Mouse (Mus musculus) thymus, postnatal 4 days (tissue): Measurements from ENCODE around the gene Islr.

Experiments
- DNase-seq: peaks from one replicate; pipeline ENCODE4 v3.0.0; 2021

The Islr gene

GRCm38 (mm10) chr9:58196610-58197567 lies 7.2 kb downstream of the Islr start:
- DNase-seq, result peak; percentile 23

- no peak for DNase-seq
Measured at GRCm38 (mm10) chr9:58196141-58196540, 8.0 kb downstream of the Islr start.

GRCm38 (mm10) chr9:58195671-58196070 lies 8.4 kb downstream of the Islr start:
- no peak for DNase-seq

DNA sequence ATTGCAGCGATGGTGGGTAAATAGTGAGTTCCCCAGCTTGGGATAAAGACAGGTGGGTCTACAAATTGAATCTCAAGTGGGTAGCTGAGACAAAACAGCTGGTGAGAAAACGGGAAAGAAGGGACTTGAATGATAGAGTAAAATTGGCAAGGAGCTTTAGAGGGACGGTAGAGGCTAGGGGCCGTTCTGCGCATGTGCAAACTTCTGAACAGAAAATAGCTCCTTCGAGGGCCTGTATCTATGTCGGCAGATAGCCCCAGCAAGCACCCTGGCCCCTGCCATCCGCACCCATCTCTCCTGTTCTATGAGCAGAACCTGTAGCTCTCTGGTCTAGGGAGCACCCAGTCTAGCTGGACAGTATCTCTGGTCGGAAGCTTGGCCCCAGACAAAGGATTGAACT lies 9.9 kb downstream of the Islr start:
- no peak for DNase-seq

DNA sequence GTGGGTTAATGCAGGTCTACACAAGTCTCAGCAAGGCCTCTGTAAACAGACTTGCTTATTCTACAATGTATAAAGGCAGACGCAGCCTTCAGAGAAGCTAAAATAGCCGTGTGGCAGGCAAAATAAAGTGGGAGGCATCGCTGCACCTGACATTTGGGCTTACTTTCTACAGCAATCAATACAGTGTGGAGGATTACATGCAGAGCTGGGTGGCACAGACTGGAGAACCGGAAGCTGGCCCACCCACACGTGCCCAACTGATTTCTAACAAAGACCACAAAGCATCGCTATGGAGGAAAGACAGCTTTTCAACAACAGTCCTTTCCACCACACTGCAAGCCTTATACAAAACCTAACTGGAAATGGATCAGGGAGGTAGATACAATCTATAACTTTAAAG lies 19.6 kb downstream of the Islr start:
- DNase-seq, result peak; percentile 30

GRCm38 (mm10) chr9:58179390-58179789 lies 24.7 kb downstream of the Islr start:
- DNase-seq, result no peak

- no peak for DNase-seq
Measured at GRCm38 (mm10) chr9:58177165-58177564, 26.9 kb downstream of the Islr start.

GRCm38 (mm10) chr9:58175745-58176487 lies 28.2 kb downstream of the Islr start:
- no peak for DNase-seq

- no peak for DNase-seq
Measured at GRCm38 (mm10) chr9:58174818-58175251, 29.3 kb downstream of the Islr start.

GRCm38 (mm10) chr9:58172863-58173262 lies 31.2 kb downstream of the Islr start:
- no peak for DNase-seq

GRCm38 (mm10) chr9:58169426-58169825 lies 34.7 kb downstream of the Islr start:
- DNase-seq, result no peak

GRCm38 (mm10) chr9:58168880-58169279 lies 35.2 kb downstream of the Islr start:
- DNase-seq, result no peak

GRCm38 (mm10) chr9:58165779-58166178 lies 38.3 kb downstream of the Islr start:
- no peak for DNase-seq

DNA sequence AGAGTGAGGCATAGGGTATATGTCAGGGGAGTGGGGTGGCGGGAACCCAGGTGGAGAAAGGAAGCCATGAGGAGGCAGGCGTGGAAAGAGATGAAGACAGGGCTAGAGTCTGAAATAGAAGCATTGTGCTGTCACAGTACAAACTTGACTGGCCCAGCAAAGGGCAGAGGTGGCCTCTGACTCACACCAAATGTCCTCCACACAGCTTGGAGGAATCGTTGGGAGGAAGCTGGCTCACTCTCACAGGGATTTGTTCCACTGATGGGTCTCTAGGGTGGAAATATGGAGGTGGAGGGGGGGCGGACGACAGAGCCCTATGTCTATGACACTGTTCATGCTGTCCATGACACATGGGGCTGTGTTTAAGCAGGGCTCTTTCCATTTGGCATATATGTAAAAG lies 41.0 kb downstream of the Islr start:
- no peak for DNase-seq

DNA sequence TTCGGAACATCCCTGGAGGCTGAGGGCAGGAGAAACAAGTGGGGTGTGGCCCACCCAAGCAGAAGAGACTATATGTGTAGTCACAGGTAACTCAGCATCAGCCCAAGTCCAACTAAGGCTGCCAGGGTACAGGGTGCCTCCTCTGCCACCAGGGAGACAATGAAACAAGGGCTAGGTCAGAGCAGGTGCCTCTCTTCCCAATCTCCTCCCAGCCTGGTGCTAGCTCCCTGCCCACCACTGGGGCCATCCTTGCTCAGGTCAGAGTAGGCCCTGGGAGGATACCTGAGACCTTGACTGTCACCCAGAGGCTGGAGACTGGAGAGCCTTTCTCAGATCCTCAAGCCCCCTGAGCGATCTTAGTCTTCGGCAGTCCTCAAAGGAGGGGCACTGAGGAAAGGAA lies 41.9 kb downstream of the Islr start:
- DNase-seq, result no peak

GRCm38 (mm10) chr9:58160315-58160714 lies 43.8 kb downstream of the Islr start:
- DNase-seq, result peak; percentile 29

DNA sequence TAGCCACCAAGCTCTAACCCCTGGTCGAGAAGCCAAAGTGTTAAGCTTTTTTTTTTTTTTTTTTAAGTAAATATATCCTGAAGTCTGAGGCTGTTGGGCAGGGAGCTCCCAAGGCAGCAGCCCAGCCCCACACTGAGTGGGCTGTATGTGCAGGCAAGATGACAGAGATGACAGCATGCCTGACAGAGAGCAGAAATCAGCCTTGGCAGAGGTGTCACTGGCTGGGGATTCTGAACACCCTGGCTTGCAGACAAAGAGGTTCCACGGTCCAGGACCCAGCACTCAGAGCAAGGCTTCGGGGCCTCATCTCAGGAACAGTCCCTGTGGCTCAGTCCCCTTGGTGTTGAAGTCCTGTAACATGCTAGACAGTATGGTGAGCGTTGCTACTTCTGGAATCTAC lies 44.3 kb downstream of the Islr start:
- no peak for DNase-seq

- peak; percentile 53 for DNase-seq
Measured at GRCm38 (mm10) chr9:58158541-58159311, 45.4 kb downstream of the Islr start.

DNA sequence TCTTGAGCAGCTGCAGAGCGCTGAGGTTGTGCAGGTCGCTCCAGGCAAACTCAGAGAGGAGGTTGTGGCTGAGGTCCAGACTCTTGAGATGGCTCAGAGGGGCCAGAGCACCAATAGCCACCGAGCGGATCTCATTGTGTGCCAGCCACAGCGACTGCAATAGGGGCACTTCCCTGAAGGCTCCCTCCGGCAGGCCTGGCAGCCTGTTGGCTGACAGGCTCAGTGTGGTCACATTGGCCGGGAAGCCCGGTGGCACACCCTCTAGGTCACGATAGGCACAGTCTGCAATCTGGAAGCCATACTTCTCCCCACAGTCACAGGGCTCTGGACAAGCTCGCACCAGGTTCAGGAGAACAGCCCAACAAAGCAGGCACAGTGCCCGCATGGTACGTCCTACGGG lies 46.3 kb downstream of the Islr start:
- DNase-seq, result no peak

DNA sequence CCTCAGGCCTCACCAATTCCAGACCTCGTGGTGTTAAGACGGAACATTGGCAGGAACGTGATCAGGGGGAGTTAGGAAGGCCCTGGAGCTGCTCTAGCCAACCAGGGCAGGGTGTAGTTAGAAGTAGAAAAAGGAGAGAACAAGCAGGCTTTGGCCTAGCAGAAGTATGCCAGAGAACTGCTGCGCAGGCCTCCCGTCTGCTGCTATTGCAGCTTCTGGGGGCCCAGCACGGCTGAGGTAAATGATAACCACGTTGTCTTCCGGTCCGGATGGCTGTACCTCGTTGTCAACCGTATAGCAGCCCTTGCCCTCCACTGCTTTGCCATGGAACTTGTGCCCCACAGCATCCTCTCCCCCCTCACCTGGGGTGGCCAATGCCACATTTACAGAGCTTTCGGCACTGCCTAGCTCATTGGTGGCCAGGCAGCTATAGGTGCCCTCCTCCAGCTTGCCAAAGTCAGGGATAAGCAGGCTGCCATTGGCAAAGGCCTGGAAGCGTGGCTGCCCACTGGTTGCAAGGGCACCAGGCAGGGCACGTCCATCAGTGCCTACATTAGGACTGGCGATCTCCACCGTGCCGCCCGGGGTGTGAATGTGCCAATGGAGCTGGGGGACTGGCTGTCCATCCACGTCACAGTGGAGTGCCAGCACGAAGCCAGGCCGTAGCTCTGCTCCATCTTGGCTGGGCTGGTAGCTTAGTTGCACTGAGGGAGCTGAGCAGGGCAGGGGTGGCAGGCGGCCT lies 47.1 kb downstream of the Islr start:
- peak; percentile 32 for DNase-seq

- no peak for DNase-seq
Measured at GRCm38 (mm10) chr9:58155366-58155765, 48.7 kb downstream of the Islr start.

GRCm38 (mm10) chr9:58153095-58153494 lies 51.0 kb downstream of the Islr start:
- DNase-seq, result no peak
